Mouse (Mus musculus): Measurements from ENCODE around the gene Tlk1.

Gene Tlk1

GRCm38 (mm10) chr2:70825371-70826051 is at the start of gene Tlk1:
TSS of gene Tlk1 (minus strand) at chr2:70825728.
- DNase-seq (ENCODE audit: low spot score), result peak; percentile 70

- no peak for DNase-seq (ENCODE audit: low spot score)
Measured at GRCm38 (mm10) chr2:70875129-70875528, 49.6 kb upstream of the Tlk1 start.

- no peak for DNase-seq (ENCODE audit: low spot score)
Measured at GRCm38 (mm10) chr2:70873168-70873567, 47.6 kb upstream of the Tlk1 start.

- no peak for DNase-seq (ENCODE audit: low spot score)
Measured at GRCm38 (mm10) chr2:70871466-70872022, 46.0 kb upstream of the Tlk1 start.

- DNase-seq (ENCODE audit: low spot score), result no peak
Measured at GRCm38 (mm10) chr2:70870819-70871218, 45.3 kb upstream of the Tlk1 start.

GRCm38 (mm10) chr2:70869116-70869515 is 43.6 kb upstream of the Tlk1 start:
- DNase-seq (ENCODE audit: low spot score), result no peak

- no peak for DNase-seq (ENCODE audit: low spot score)
Measured at GRCm38 (mm10) chr2:70867231-70867630, 41.7 kb upstream of the Tlk1 start.

GRCm38 (mm10) chr2:70862881-70863280 is 37.4 kb upstream of the Tlk1 start:
- DNase-seq (ENCODE audit: low spot score), result no peak

- DNase-seq (ENCODE audit: low spot score), result no peak
Measured at GRCm38 (mm10) chr2:70859740-70860139, 34.2 kb upstream of the Tlk1 start.

- no peak for DNase-seq (ENCODE audit: low spot score)
Measured at GRCm38 (mm10) chr2:70856971-70857370, 31.4 kb upstream of the Tlk1 start.

GRCm38 (mm10) chr2:70854231-70854888 is 28.8 kb upstream of the Tlk1 start:
- DNase-seq (ENCODE audit: low spot score), result no peak

- DNase-seq (ENCODE audit: low spot score), result no peak
Measured at GRCm38 (mm10) chr2:70853329-70853728, 27.8 kb upstream of the Tlk1 start.

GRCm38 (mm10) chr2:70852796-70853221 is 27.3 kb upstream of the Tlk1 start:
- no peak for DNase-seq (ENCODE audit: low spot score)

- DNase-seq (ENCODE audit: low spot score), result no peak
Measured at GRCm38 (mm10) chr2:70852186-70852795, 26.8 kb upstream of the Tlk1 start.

- DNase-seq (ENCODE audit: low spot score), result no peak
Measured at GRCm38 (mm10) chr2:70845871-70846270, 20.3 kb upstream of the Tlk1 start.

- no peak for DNase-seq (ENCODE audit: low spot score)
Measured at GRCm38 (mm10) chr2:70844694-70845395, 19.3 kb upstream of the Tlk1 start.

- no peak for DNase-seq (ENCODE audit: low spot score)
Measured at GRCm38 (mm10) chr2:70842049-70842618, 16.6 kb upstream of the Tlk1 start.

GRCm38 (mm10) chr2:70838536-70839216 is 13.1 kb upstream of the Tlk1 start:
- no peak for DNase-seq (ENCODE audit: low spot score)

GRCm38 (mm10) chr2:70836306-70836651 is 10.8 kb upstream of the Tlk1 start:
- no peak for DNase-seq (ENCODE audit: low spot score)

GRCm38 (mm10) chr2:70835641-70836305 is 10.2 kb upstream of the Tlk1 start:
- no peak for DNase-seq (ENCODE audit: low spot score)

- DNase-seq (ENCODE audit: low spot score), result no peak
Measured at GRCm38 (mm10) chr2:70835209-70835608, 9.7 kb upstream of the Tlk1 start.
